Mouse (Mus musculus) CH12.LX (cell line): ENCODE data around the gene Rsph14. TPM values are rescaled to one million over a fixed set of nuclear protein-coding genes. Genes with fewer than 3 reads are reported as not detected.

ENCODE experiments used
- DNase-seq: peaks from one replicate; pipeline ENCODE4 v3.0.0-alpha.2; 2013; ENCODE audit errors: extremely low read depth
- H3K27ac ChIP-seq: 2 replicates; pipeline ENCODE4 v1.5.1; 2012; ENCODE audit warnings: low read depth, mild to moderate bottlenecking, control low read depth, moderate library complexity; ENCODE audit not compliant: insufficient read depth
- H3K27me3 ChIP-seq: replicated peaks from 2 replicates; pipeline ENCODE3; 2012; ENCODE audit warnings: inconsistent platforms
- H3K36me3 ChIP-seq, 2 experiments: replicated peaks in 1 of 2; 2 replicates each; pipeline versions ENCODE3 to v1.6.1; 2012; ENCODE audit warnings: inconsistent platforms in 1 of 2, low read length in 1 of 2, mild to moderate bottlenecking in 1 of 2, mixed read lengths in 1 of 2, moderate library complexity in 1 of 2; ENCODE audit not compliant: control insufficient read depth in 1 of 2, insufficient read depth in 1 of 2
- H3K4me1 ChIP-seq, 2 experiments: 2 replicates each; pipeline ENCODE4 v1.6.1; 2012; ENCODE audit warnings: inconsistent platforms in 1 of 2, moderate library complexity in 1 of 2; ENCODE audit not compliant: insufficient read depth in 2 of 2, control insufficient read depth in 1 of 2
- H3K4me2 ChIP-seq: 2 replicates; pipeline ENCODE4 v1.6.1; 2012; ENCODE audit warnings: low read depth, mild to moderate bottlenecking, control low read depth; ENCODE audit not compliant: poor library complexity, insufficient read depth, severe bottlenecking
- H3K4me3 ChIP-seq, 3 experiments: fragments of 150-350 bp in 1 of 3; sonication (generic) in 1 of 3; replicated peaks in 1 of 3; 2 replicates each; pipeline versions ENCODE3 to v1.5.1; 2011 to 2012; ENCODE audit warnings: low read depth in 2 of 3, low read length in 2 of 3, mild to moderate bottlenecking in 2 of 3, moderate library complexity in 2 of 3, control low read depth in 1 of 3, improper control_type of control experiment in 1 of 3, inconsistent platforms in 1 of 3, mixed read lengths in 1 of 3; ENCODE audit not compliant: poor library complexity in 1 of 3
- H3K79me2 ChIP-seq: replicated peaks from 2 replicates; pipeline ENCODE4 v1.6.1; 2012; ENCODE audit warnings: mild to moderate bottlenecking, moderate library complexity; ENCODE audit not compliant: control insufficient read depth, poor library complexity, insufficient read depth, severe bottlenecking; ENCODE audit errors: extremely low read depth
- H3K9ac ChIP-seq: 2 replicates; pipeline ENCODE4 v1.6.1; 2012; ENCODE audit warnings: low read depth, mild to moderate bottlenecking, control low read depth, moderate library complexity; ENCODE audit not compliant: insufficient read depth
- H3K9me3 ChIP-seq: replicated peaks from 2 replicates; pipeline ENCODE3; 2012; ENCODE audit warnings: low read length, inconsistent platforms, mixed read lengths
- BHLHE40 ChIP-seq: IDR thresholded peaks from 2 replicates; pipeline ENCODE4 v1.6.1; 2011; ENCODE audit warnings: mild to moderate bottlenecking, low read depth, low read length, improper control_type of control experiment
- CHD1 ChIP-seq: IDR thresholded peaks from 2 replicates; pipeline ENCODE4 v1.6.1; 2012; ENCODE audit warnings: low read depth, low read length, improper control_type of control experiment, inconsistent platforms
- CHD2 ChIP-seq: IDR thresholded peaks from 2 replicates; pipeline ENCODE4 v1.6.1; 2011; ENCODE audit warnings: low read length, improper control_type of control experiment
- CTCF ChIP-seq, 2 experiments: IDR thresholded peaks in 1 of 2; conservative IDR thresholded peaks in 1 of 2; 2 replicates each; pipeline ENCODE4 v1.5.1; 2011 to 2012; ENCODE audit warnings: low read depth in 2 of 2, low read length in 2 of 2, improper control_type of control experiment in 1 of 2, inconsistent platforms in 1 of 2, mild to moderate bottlenecking in 1 of 2, moderate library complexity in 1 of 2
- E2F4 ChIP-seq: IDR thresholded peaks from 2 replicates; pipeline ENCODE4 v1.6.1; 2011; ENCODE audit warnings: low read depth, low read length, improper control_type of control experiment; ENCODE audit not compliant: insufficient replicate concordance
- ELF1 ChIP-seq: IDR thresholded peaks from 2 replicates; pipeline ENCODE4 v1.6.1; 2014; ENCODE audit warnings: low read depth, mild to moderate bottlenecking, inconsistent platforms, low read length, improper control_type of control experiment
- EP300 ChIP-seq: IDR thresholded peaks from 2 replicates; pipeline ENCODE4 v1.6.1; 2011; ENCODE audit warnings: low read length, improper control_type of control experiment
- ETS1 ChIP-seq: conservative IDR thresholded peaks from 2 replicates; pipeline ENCODE4 v1.6.1; 2012; ENCODE audit warnings: low read depth, mild to moderate bottlenecking, inconsistent platforms, low read length, improper control_type of control experiment, moderate library complexity
- GABPA ChIP-seq: IDR thresholded peaks from 2 replicates; pipeline ENCODE4 v1.6.1; 2012; ENCODE audit warnings: low read depth, low read length, improper control_type of control experiment, inconsistent platforms; ENCODE audit not compliant: insufficient replicate concordance
- HCFC1 ChIP-seq: IDR thresholded peaks from 2 replicates; pipeline ENCODE4 v1.6.1; 2012; ENCODE audit warnings: low read depth, mild to moderate bottlenecking, inconsistent platforms, low read length, improper control_type of control experiment
- IRF4 ChIP-seq: IDR thresholded peaks from 2 replicates; pipeline ENCODE4 v1.6.1; 2014; ENCODE audit warnings: low read depth, mild to moderate bottlenecking, inconsistent platforms, low read length, improper control_type of control experiment
- JUN ChIP-seq: IDR thresholded peaks from 2 replicates; pipeline ENCODE4 v1.6.1; 2011; ENCODE audit warnings: low read depth, mild to moderate bottlenecking, low read length, improper control_type of control experiment, moderate library complexity; ENCODE audit not compliant: insufficient read depth
- JUND ChIP-seq: conservative IDR thresholded peaks from 2 replicates; pipeline ENCODE4 v1.6.1; 2011; ENCODE audit warnings: low read depth, low read length, improper control_type of control experiment
- KAT2A ChIP-seq: IDR thresholded peaks from 2 replicates; pipeline ENCODE4 v1.6.1; 2012; ENCODE audit warnings: low read length, improper control_type of control experiment, inconsistent platforms; ENCODE audit not compliant: insufficient replicate concordance
- MAFK ChIP-seq: IDR thresholded peaks from 2 replicates; pipeline ENCODE4 v1.6.1; 2011; ENCODE audit warnings: low read length, improper control_type of control experiment; ENCODE audit not compliant: insufficient replicate concordance
- MAX ChIP-seq: IDR thresholded peaks from 2 replicates; pipeline ENCODE4 v1.6.1; 2011; ENCODE audit warnings: low read length, improper control_type of control experiment
- MAZ ChIP-seq: IDR thresholded peaks from 2 replicates; pipeline ENCODE4 v1.6.1; 2012; ENCODE audit warnings: low read depth, mild to moderate bottlenecking, inconsistent platforms, low read length, improper control_type of control experiment, moderate library complexity
- MEF2A ChIP-seq: IDR thresholded peaks from 2 replicates; pipeline ENCODE4 v1.6.1; 2014; ENCODE audit warnings: low read depth, mild to moderate bottlenecking, inconsistent platforms, low read length, improper control_type of control experiment, borderline replicate concordance
- MXI1 ChIP-seq: IDR thresholded peaks from 2 replicates; pipeline ENCODE4 v1.6.1; 2011; ENCODE audit warnings: mild to moderate bottlenecking, low read depth, low read length, improper control_type of control experiment
- MYC ChIP-seq: IDR thresholded peaks from 2 replicates; pipeline ENCODE4 v1.6.1; 2011; ENCODE audit warnings: low read depth, mild to moderate bottlenecking, improper control_type of control experiment, low read length
- NELFE ChIP-seq: IDR thresholded peaks from 2 replicates; pipeline ENCODE4 v1.6.1; 2011; ENCODE audit warnings: low read depth, low read length, improper control_type of control experiment
- NRF1 ChIP-seq: IDR thresholded peaks from 2 replicates; pipeline ENCODE4 v1.6.1; 2014; ENCODE audit warnings: low read depth, mild to moderate bottlenecking, inconsistent platforms, low read length, improper control_type of control experiment, moderate library complexity
- PAX5 ChIP-seq: IDR thresholded peaks from 2 replicates; pipeline ENCODE4 v1.6.1; 2012; ENCODE audit warnings: low read length, inconsistent platforms, mixed read lengths
- POLR2A ChIP-seq: IDR thresholded peaks from 2 replicates; pipeline ENCODE4 v1.6.1; 2011; ENCODE audit warnings: low read depth, mild to moderate bottlenecking, improper control_type of control experiment, low read length
- POLR2AphosphoS2 ChIP-seq: IDR thresholded peaks from 2 replicates; pipeline ENCODE4 v1.6.1; 2011; ENCODE audit warnings: low read depth, low read length, improper control_type of control experiment
- RAD21 ChIP-seq: IDR thresholded peaks from 2 replicates; pipeline ENCODE4 v1.6.1; 2011; ENCODE audit warnings: low read depth, mild to moderate bottlenecking, low read length, improper control_type of control experiment, moderate library complexity
- RCOR1 ChIP-seq: conservative IDR thresholded peaks from 2 replicates; pipeline ENCODE4 v1.6.1; 2012; ENCODE audit warnings: low read depth, mild to moderate bottlenecking, inconsistent platforms, low read length, improper control_type of control experiment
- SIN3A ChIP-seq: IDR thresholded peaks from 2 replicates; pipeline ENCODE4 v1.6.1; 2012; ENCODE audit warnings: low read length, improper control_type of control experiment, inconsistent platforms
- SMC3 ChIP-seq: IDR thresholded peaks from 2 replicates; pipeline ENCODE4 v1.6.1; 2011; ENCODE audit warnings: low read depth, low read length, improper control_type of control experiment
- TBP ChIP-seq: conservative IDR thresholded peaks from 2 replicates; pipeline ENCODE4 v1.6.1; 2011; ENCODE audit warnings: low read depth, low read length, improper control_type of control experiment
- TCF12 ChIP-seq: IDR thresholded peaks from 2 replicates; pipeline ENCODE4 v1.6.1; 2014; ENCODE audit warnings: low read depth, mild to moderate bottlenecking, inconsistent platforms, low read length, improper control_type of control experiment
- UBTF ChIP-seq: IDR thresholded peaks from 2 replicates; pipeline ENCODE4 v1.6.1; 2012; ENCODE audit warnings: low read depth, mild to moderate bottlenecking, inconsistent platforms, low read length, improper control_type of control experiment, moderate library complexity
- USF1 ChIP-seq: IDR thresholded peaks from 2 replicates; pipeline ENCODE4 v1.6.1; 2014; ENCODE audit warnings: low read depth, mild to moderate bottlenecking, inconsistent platforms, low read length, improper control_type of control experiment
- USF2 ChIP-seq: conservative IDR thresholded peaks from 2 replicates; pipeline ENCODE4 v1.6.1; 2011; ENCODE audit warnings: low read depth, low read length, improper control_type of control experiment
- ZC3H11A ChIP-seq: IDR thresholded peaks from 2 replicates; pipeline ENCODE4 v1.6.1; 2012; ENCODE audit warnings: low read depth, mild to moderate bottlenecking, inconsistent platforms, low read length, improper control_type of control experiment
- ZKSCAN1 ChIP-seq: IDR thresholded peaks from 2 replicates; pipeline ENCODE4 v1.6.1; 2012; ENCODE audit warnings: low read depth, inconsistent platforms, low read length, improper control_type of control experiment, borderline replicate concordance
- ZMIZ1 ChIP-seq: IDR thresholded peaks from 2 replicates; pipeline ENCODE4 v1.6.1; 2012; ENCODE audit warnings: low read depth, mild to moderate bottlenecking, inconsistent platforms, low read length, improper control_type of control experiment
- ZNF384 ChIP-seq: IDR thresholded peaks from 2 replicates; pipeline ENCODE4 v1.6.1; 2012; ENCODE audit warnings: low read depth, low read length, improper control_type of control experiment, inconsistent platforms
- dilution Hi-C: fragments of 300-500 bp; cut with MboI; formaldehyde crosslinking; loops from 2 replicates; pipeline ENCODE4 v1.14.3; 2020; ENCODE audit warnings: low sequenced_read_pairs; ENCODE audit not compliant: extremely low pct_unique_long_range_greater_than_20kb, extremely low pct_ligation_motif_present
- in situ Hi-C: fragments of 300-500 bp; cut with MboI; formaldehyde crosslinking; loops from 3 replicates; pipeline ENCODE4 v1.14.3; 2019; ENCODE audit warnings: low sequenced_read_pairs, low pct_ligation_motif_present, low pct_unique_long_range_greater_than_20kb, mixed read lengths
- polyA plus RNA-seq: library from polyadenylated mRNA; unstranded; fragments of >175 nt; gene quantifications from 2 replicates; pipeline ENCODE4 v1.2.1, GENCODE M21; 2012; ENCODE audit warnings: low read depth; ENCODE audit not compliant: insufficient read length
- total RNA-seq, 2 experiments: library from RNA; depleted of rRNA; stranded (reverse); fragments of 300-350 nt in 1 of 2; fragments of >200 nt in 1 of 2; gene quantifications; 2 replicates each; pipeline ENCODE4 v1.2.3; 2012 to 2014

The Rsph14 gene
- total and polyA plus RNA-seq, 3 experiments, result not detected

DNA sequence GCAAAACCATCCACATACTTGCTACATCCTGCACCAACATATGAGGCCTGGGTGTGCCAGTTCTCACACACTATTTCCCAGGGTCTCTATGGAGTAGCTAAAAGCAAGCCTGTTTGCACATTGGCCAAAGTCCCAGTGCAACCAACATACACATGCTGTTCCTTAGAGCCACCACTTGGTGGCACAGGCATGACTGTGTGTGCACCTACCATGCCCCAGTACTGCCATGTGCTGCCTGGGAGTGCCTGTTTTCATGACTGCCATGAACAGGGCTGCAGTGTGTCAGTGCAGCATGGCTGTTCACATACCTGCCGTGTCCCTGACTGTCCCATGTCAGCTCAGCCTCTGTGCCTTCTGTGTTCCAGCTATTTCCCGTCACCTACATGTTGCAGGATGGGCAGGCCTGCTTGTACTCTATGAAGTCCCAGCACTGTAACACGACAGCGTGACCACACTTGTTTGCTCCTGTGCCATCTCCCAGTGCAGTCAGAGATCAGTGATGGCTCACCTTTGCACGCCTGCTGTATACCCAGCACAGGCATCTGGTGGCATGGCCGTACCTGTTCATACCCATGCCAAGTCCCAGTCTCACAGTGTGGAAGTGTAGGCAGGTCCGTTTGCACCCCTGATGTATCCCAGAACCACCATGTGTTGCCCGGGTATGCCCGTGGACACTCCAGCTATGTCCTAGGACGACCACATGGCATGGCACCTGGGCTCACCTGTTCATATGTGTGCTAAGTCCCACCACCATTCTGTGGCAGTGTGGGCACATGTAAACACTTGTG lies 95.2 kb downstream of the Rsph14 start:
- TF ChIP-seq ZNF384 (no peak), ZMIZ1 (no peak), SMC3 (peak; percentile 96), GABPA (no peak), TCF12 (no peak), RAD21 (peak; percentile 89), JUN (no peak), NELFE (no peak; the same call in 1 of the 2 replicates), ZKSCAN1 (no peak), BHLHE40 (no peak), UBTF (no peak), RCOR1 (no peak), MXI1 (peak; percentile 67; the same call in 1 of the 2 replicates), MEF2A (no peak), CHD2 (no peak), E2F4 (no peak), ZC3H11A (peak; percentile 68), USF1 (no peak), HCFC1 (no peak), ELF1 (no peak), MYC (peak; percentile 98), USF2 (no peak), CTCF (conservative IDR thresholded peaks at IDR 0.05 in 1 of 2, IDR thresholded peaks at IDR 0.05 in 1 of 2; ENCODE audit: low read depth in 2 of 2, low read length in 2 of 2) (peak; percentile 69 to 92), POLR2A (no peak), TBP (no peak), PAX5 (no peak), ETS1 (no peak), POLR2AphosphoS2 (no peak), SIN3A (no peak), MAZ (no peak), EP300 (no peak), JUND (no peak), MAX (peak; percentile 94), KAT2A (no peak), IRF4 (no peak), NRF1 (no peak), MAFK (no peak), CHD1 (no peak)
- Histone ChIP-seq H3K9me3 (no peaks in the 10 kb centered on the region), H3K4me1 (peaks cover 10 to 39% of the 10 kb centered on the region in 2 experiments), H3K36me3 (no peaks in the 10 kb centered on the region), H3K79me2 (no peaks in the 10 kb centered on the region), H3K27me3 (no peaks in the 10 kb centered on the region), H3K9ac (no peak overlapping the region), H3K4me3 (no peak overlapping the region), H3K27ac (no peak overlapping the region), H3K4me2 (no peak overlapping the region)
- in situ Hi-C loops, result loop anchor here (5.0 kb wide), 1 partner anchor 85 kb away; no protein-coding TSS in a partner anchor
- DNase-seq, result peak; percentile 63
- dilution Hi-C loops, result no loop called here
